Mouse (Mus musculus): ENCODE results near the gene Cnpy3. TPM values are rescaled to one million over a fixed set of nuclear protein-coding genes. Genes with fewer than 3 reads are reported as not detected.

The Cnpy3 gene
- polyA plus RNA-seq (2012; rRNA removed): 21.6 and 22.8 TPM in 2 replicates

DNA sequence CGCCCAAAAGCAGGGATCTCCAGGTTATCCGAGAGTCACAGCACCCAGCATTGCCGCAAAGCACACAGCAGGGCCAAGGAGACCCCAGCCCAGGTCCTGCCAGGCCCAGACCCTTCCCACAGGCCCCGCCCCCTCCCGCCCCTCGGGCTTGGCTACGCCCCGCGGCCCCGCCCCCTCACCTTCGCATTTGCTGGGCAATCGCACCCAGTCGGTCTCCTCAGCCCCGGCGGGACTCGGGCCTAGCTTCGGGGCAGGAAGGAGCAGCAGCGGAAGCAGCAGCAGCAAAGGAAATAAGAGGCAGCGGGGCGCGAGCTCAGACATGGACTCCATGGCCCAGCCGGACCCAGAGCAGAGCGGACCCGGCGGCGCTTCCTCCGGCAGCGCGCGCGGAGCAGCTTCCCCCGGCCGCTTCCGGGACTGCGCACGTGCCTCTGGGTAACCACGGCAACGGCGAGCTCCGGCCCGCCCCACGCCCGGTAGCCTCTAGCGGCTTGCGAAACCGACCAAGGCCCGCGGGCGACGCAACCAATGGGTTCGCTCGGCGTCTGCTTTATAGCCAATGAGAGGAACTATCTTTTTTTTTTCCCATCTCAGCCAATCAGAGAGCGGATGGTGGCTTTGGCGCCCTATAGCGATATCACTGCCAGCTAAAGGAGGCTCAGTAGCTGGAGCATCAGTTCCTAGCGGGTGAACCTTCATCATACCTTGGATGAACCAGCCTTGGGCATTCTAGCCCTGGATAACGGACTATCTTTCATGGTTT is at the start of gene Cnpy3:
Gene Cnpy3 (minus strand): TSS at position 421 of the 763 bp plus-strand sequence.

GRCm38 (mm10) chr17:46782341-46783221 is 30.6 kb upstream of the Cnpy3 start, which contains the start of gene Rpl7l1:
TSS of gene Rpl7l1 (minus strand) at chr17:46782672.

GRCm38 (mm10) chr17:46772404-46773277 is 20.6 kb upstream of the Cnpy3 start, which contains the start of gene 2310039H08Rik:
TSS of gene 2310039H08Rik (plus strand) at chr17:46772635.

GRCm38 (mm10) chr17:46763544-46763943 is 11.5 kb upstream of the Cnpy3 start, which contains the start of gene Ptcra:
TSS of gene Ptcra (minus strand) at chr17:46763712.

DNA sequence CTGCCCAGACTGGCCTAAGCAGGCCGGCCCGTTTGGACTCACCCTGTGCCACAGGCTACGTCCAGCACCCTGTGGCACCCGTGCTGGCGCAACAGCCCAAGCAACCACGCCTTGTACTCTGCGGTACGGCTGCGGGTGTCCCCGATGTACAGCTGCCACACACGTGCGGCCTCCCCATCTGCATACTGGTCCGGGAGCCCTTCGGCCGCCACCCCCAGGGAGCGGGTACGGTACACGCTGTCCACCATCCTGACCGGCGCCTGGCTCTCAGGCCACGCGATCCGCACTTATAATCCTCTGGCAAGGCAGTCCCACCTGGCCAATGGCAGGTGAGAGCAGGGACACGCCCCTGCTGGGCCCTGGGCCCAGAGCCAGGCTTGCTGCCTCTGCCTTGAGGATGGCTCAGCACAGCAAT is 23.1 kb downstream of the Cnpy3 start, which contains the start of gene Gnmt:
Gene Gnmt (minus strand): TSS at position 265 of the 415 bp plus-strand sequence.

GRCm38 (mm10) chr17:46710959-46711597 is 40.9 kb downstream of the Cnpy3 start, which contains the start of gene Pex6:
TSS of gene Pex6 (plus strand) at chr17:46711463.

GRCm38 (mm10) chr17:46704887-46705835 is 46.9 kb downstream of the Cnpy3 start, which contains the start of gene Ppp2r5d:
TSS of gene Ppp2r5d (minus strand) at chr17:46705111.

Other genes starting within 250 kb of the Cnpy3 start
- 8.6 and 9.6 TPM in 2 replicates for gene Cul9, start 205.8 kb downstream of the Cnpy3 start, polyA plus RNA-seq (2012; rRNA removed)
- 115 and 152 TPM in 2 replicates for gene Srf, start 196.0 kb downstream of the Cnpy3 start, polyA plus RNA-seq (2012; rRNA removed)
- gene Ptk7, start 122.7 kb downstream of the Cnpy3 start, polyA plus RNA-seq (2012; rRNA removed): 9.8 and 11.4 TPM in 2 replicates
- gene Klc4, start 106.2 kb downstream of the Cnpy3 start, polyA plus RNA-seq (2012; rRNA removed): 25.6 and 26.9 TPM in 2 replicates
- gene Mrpl2, start 106.0 kb downstream of the Cnpy3 start, polyA plus RNA-seq (2012; rRNA removed): 82.3 and 134 TPM in 2 replicates
- 10.3 and 11.6 TPM in 2 replicates for gene Cul7, start 101.9 kb downstream of the Cnpy3 start, polyA plus RNA-seq (2012; rRNA removed)
- gene Rrp36, start 77.9 kb downstream of the Cnpy3 start, polyA plus RNA-seq (2012; rRNA removed): 12.3 and 13.9 TPM in 2 replicates
- gene Mea1, start 73.4 kb downstream of the Cnpy3 start, polyA plus RNA-seq (2012; rRNA removed): 38.3 and 46.0 TPM in 2 replicates
- 43.7 and 44.0 TPM in 2 replicates for gene Klhdc3, start 71.3 kb downstream of the Cnpy3 start, polyA plus RNA-seq (2012; rRNA removed)
- gene Ppp2r5d, start 47.1 kb downstream of the Cnpy3 start, polyA plus RNA-seq (2012; rRNA removed): 24.8 and 25.1 TPM in 2 replicates
- gene Pex6, start 40.8 kb downstream of the Cnpy3 start, polyA plus RNA-seq (2012; rRNA removed): 36.4 and 50.9 TPM in 2 replicates
- gene Gnmt, start 23.0 kb downstream of the Cnpy3 start, polyA plus RNA-seq (2012; rRNA removed): 5.5 and 6.4 TPM in 2 replicates
- gene Ptcra, start 11.5 kb upstream of the Cnpy3 start, polyA plus RNA-seq (2012; rRNA removed): not detected in 2 replicates
- gene 2310039H08Rik, start 20.4 kb upstream of the Cnpy3 start, polyA plus RNA-seq (2012; rRNA removed): 72.5 and 98.8 TPM in 2 replicates
- 4.9 and 6.2 TPM in 2 replicates for gene Rpl7l1, start 30.5 kb upstream of the Cnpy3 start, polyA plus RNA-seq (2012; rRNA removed)
- gene Bicral, start 106.3 kb upstream of the Cnpy3 start, polyA plus RNA-seq (2012; rRNA removed): 2.3 and 3.6 TPM in 2 replicates
- 6.6 and 9.8 TPM in 2 replicates for gene Tbcc, start 138.5 kb upstream of the Cnpy3 start, polyA plus RNA-seq (2012; rRNA removed)
- not detected in 2 replicates for gene Prph2, start 158.2 kb upstream of the Cnpy3 start, polyA plus RNA-seq (2012; rRNA removed)

Data from stomach, adult 2 months (tissue).